Mouse (Mus musculus): Measurements from ENCODE around the gene Ccdc154. TPM values are rescaled to one million over a fixed set of nuclear protein-coding genes. Genes with fewer than 3 reads are reported as not detected.

Gene Ccdc154
- total and polyA plus RNA-seq, 3 experiments, result 0.12 to 0.19 TPM; not detected in 1

DNA sequence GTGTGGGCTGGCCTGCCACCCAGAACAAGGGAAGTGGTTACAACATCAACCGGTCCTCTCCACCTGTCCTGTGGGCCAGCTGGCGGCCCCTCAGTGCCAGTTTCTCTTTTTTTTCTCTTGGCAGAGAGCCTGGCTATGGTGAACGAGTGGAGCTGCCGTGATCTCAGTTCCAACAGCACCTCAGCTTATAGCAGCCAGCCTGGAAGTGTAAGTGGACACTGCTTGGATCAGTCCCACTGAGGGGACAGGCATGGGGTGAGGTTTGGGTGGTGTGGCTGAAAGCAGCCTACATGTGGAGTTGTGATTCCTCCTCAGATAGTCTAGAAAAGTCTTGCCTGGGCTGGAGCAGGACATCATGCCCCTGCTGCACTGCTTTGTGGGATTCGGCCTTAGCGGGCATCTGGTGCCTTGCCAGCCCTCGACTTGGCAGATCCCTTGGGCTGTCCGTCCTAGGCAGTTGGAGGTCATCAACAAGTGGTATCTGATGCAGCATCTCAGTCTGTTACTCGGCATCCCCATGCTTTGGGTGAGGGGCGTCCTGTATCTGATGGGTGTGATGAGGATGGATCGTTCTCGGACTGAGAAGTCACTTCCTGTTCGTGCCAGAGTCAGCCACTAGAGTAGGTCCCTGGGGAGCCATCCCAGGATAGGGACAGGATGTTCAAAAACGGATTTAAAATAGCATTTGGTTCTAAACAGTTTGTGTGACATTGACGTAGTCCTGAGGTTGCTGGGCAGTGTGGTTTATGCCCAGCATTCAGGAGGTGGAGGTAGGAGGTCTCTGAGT is 48.6 kb downstream of the Ccdc154 start:
- Histone ChIP-seq H3K9me3 (replicated peaks; ENCODE audit: insufficient read depth, low read length) (no peaks in the 10 kb centered on the region), H3K9ac (ENCODE audit: control insufficient read depth, low read depth, low read length, poor library complexity, severe bottlenecking) (no peak overlapping the region), H3K27me3 (ENCODE audit: control insufficient read depth in 1 of 2, insufficient read depth in 2 of 2, low read length in 2 of 2) (no peaks in the 10 kb centered on the region), H3K4me3 (ENCODE audit: control insufficient read depth in 1 of 2, insufficient read depth in 1 of 2, low read depth in 2 of 2, low read length in 2 of 2) (no peak overlapping the region), H3K4me1 (ENCODE audit: control insufficient read depth in 1 of 2, insufficient read depth in 2 of 2, low read length in 2 of 2) (no peaks in the 10 kb centered on the region), H3K79me2 (ENCODE audit: control insufficient read depth, insufficient read depth, low read length, poor library complexity) (no peaks in the 10 kb centered on the region), H3K36me3 (ENCODE audit: control insufficient read depth in 1 of 2, insufficient read depth in 2 of 2, low read length in 2 of 2) (peaks cover 0 to 6% of the 10 kb centered on the region in 2 experiments; a peak in 1 of 4 replicates), H3K27ac (ENCODE audit: control insufficient read depth, low read depth, low read length) (no peak overlapping the region)
- DNase-seq (ENCODE audit: low read depth, low spot score), result no peak
- no peak for TF ChIP-seq KAT2A (conservative IDR thresholded peaks at IDR 0.05; ENCODE audit: low read depth, low read length)
- no peak for TF ChIP-seq EP300 (IDR thresholded peaks at IDR 0.05; ENCODE audit: low read depth in 1 of 2, low read length in 2 of 2)
- TF ChIP-seq MXI1 (IDR thresholded peaks at IDR 0.05; ENCODE audit: low read depth, low read length), result no peak
- no peak for TF ChIP-seq POLR2AphosphoS2 (IDR thresholded peaks at IDR 0.05; ENCODE audit: low read length)
- no peak for TF ChIP-seq SMC3 (IDR thresholded peaks at IDR 0.05; ENCODE audit: low read depth, low read length)
- TF ChIP-seq MAZ (IDR thresholded peaks at IDR 0.05; ENCODE audit: low read depth, low read length), result no peak
- TF ChIP-seq NELFE (IDR thresholded peaks at IDR 0.05; ENCODE audit: low read depth, low read length), result no peak
- TF ChIP-seq TAL1 (IDR thresholded peaks at IDR 0.05; ENCODE audit: low read length), result no peak
- TF ChIP-seq E2F4 (IDR thresholded peaks at IDR 0.05; ENCODE audit: borderline replicate concordance, low read depth, low read length), result no peak
- TF ChIP-seq RCOR1 (IDR thresholded peaks at IDR 0.05; ENCODE audit: low read depth, low read length), result no peak
- TF ChIP-seq POLR2AphosphoS5 (IDR thresholded peaks at IDR 0.05; ENCODE audit: borderline replicate concordance, low read depth, low read length), result no peak
- TF ChIP-seq SIN3A (IDR thresholded peaks at IDR 0.05; ENCODE audit: low read length), result no peak

GRCm38 (mm10) chr17:25211705-25212104 is 49.4 kb downstream of the Ccdc154 start:
- H3K9ac ChIP-seq (ENCODE audit: control insufficient read depth, low read depth, low read length, poor library complexity, severe bottlenecking), result no peak overlapping the region
- no peak overlapping the region for H3K4me3 ChIP-seq (ENCODE audit: control insufficient read depth in 1 of 2, insufficient read depth in 1 of 2, low read depth in 2 of 2, low read length in 2 of 2)
- H3K79me2 ChIP-seq (ENCODE audit: control insufficient read depth, insufficient read depth, low read length, poor library complexity), result no peaks in the 10 kb centered on the region
- H3K27ac ChIP-seq (ENCODE audit: control insufficient read depth, low read depth, low read length), result no peak overlapping the region
- H3K36me3 ChIP-seq (ENCODE audit: control insufficient read depth in 1 of 2, insufficient read depth in 2 of 2, low read length in 2 of 2), result peaks cover 0 to 6% of the 10 kb centered on the region in 2 experiments; a peak in 1 of 4 replicates
- no peak for TF ChIP-seq E2F4 (IDR thresholded peaks at IDR 0.05; ENCODE audit: borderline replicate concordance, low read depth, low read length)
- no peak for TF ChIP-seq TAL1 (IDR thresholded peaks at IDR 0.05; ENCODE audit: low read length)
- no peak for TF ChIP-seq BHLHE40 (IDR thresholded peaks at IDR 0.05; ENCODE audit: borderline replicate concordance, low read depth, low read length)
- TF ChIP-seq SMC3 (IDR thresholded peaks at IDR 0.05; ENCODE audit: low read depth, low read length), result no peak
- TF ChIP-seq ZKSCAN1 (IDR thresholded peaks at IDR 0.05; ENCODE audit: low read depth, low read length), result no peak
- no peaks in the 10 kb centered on the region for H3K9me3 ChIP-seq (replicated peaks; ENCODE audit: insufficient read depth, low read length)
- DNase-seq (ENCODE audit: low read depth, low spot score), result no peak
- no peaks in the 10 kb centered on the region for H3K27me3 ChIP-seq (ENCODE audit: control insufficient read depth in 1 of 2, insufficient read depth in 2 of 2, low read length in 2 of 2)
- no peaks in the 10 kb centered on the region for H3K4me1 ChIP-seq (ENCODE audit: control insufficient read depth in 1 of 2, insufficient read depth in 2 of 2, low read length in 2 of 2)
